Mouse (Mus musculus): Measurements from ENCODE around the gene Tmem209.

Tmem209 gene

GRCm38 (mm10) chr6:30461755-30462344 is 47.7 kb downstream of the Tmem209 start:
- CTCF ChIA-PET: no interaction called here

GRCm38 (mm10) chr6:30460750-30461446 is 48.7 kb downstream of the Tmem209 start:
- CTCF ChIA-PET: interaction anchor here (0.6 to 1.6 kb wide), 2 partner anchors 55 to 522 kb away, joined by 5 to 13 read pairs; no protein-coding TSS in a partner anchor

DNA sequence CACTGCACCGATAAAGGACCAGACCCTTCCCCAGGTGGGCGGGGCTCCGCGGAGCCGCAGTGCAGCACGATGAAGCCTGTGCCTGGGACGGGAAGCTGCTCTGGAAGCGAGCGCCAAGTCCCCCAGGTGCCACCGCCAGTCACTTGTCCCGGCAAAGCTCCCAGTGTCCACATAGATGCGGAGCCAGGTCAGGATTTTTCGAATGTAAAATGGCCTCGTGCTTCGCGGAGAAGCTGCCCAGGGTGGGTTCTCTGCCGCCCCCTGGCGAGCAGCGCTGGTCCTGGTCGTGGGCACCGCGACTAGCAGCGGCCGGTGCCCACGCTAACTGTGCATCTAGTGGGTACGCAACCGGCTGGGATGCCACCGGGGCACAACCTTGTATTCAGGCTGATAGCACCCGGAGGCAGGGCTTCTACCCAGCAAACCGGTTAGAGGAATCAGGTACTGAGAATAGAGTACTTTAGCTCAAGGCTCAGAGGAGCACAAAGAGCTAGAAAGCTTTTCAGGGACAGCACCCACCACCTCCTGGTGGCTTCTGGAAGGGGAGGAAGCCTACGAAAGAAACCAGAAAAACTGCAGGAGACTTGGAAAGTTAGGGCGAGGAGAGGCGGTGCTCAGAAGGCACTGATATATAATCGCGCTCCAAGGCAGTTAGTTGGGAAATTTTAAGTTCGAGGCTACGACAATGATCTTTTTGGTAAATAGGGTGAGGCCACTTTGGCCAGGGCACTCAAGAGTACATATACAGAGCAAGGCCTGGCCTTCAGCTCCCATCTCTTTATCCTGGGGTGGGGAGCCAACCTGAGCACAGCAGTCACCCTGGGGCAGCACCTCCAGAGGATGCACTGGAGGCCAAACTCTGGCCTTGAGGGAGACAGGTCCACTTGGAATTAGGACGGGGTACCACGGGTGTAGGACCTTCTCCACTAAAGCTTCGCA is 49.5 kb downstream of the Tmem209 start:
- CTCF ChIA-PET: interaction anchor here (0.6 to 1.6 kb wide), 2 partner anchors 54 to 134 kb away, joined by 5 to 9 read pairs; no protein-coding TSS in a partner anchor

GRCm38 (mm10) chr6:30459056-30459747 is 50.4 kb downstream of the Tmem209 start:
- CTCF ChIA-PET: no interaction called here

GRCm38 (mm10) chr6:30458626-30459025 is 51.0 kb downstream of the Tmem209 start:
- CTCF ChIA-PET: no interaction called here

GRCm38 (mm10) chr6:30456991-30457390 is 52.6 kb downstream of the Tmem209 start:
- CTCF ChIA-PET: no interaction called here

- CTCF ChIA-PET: no interaction called here
Observed at GRCm38 (mm10) chr6:30439576-30439975, 70.0 kb downstream of the Tmem209 start.

DNA sequence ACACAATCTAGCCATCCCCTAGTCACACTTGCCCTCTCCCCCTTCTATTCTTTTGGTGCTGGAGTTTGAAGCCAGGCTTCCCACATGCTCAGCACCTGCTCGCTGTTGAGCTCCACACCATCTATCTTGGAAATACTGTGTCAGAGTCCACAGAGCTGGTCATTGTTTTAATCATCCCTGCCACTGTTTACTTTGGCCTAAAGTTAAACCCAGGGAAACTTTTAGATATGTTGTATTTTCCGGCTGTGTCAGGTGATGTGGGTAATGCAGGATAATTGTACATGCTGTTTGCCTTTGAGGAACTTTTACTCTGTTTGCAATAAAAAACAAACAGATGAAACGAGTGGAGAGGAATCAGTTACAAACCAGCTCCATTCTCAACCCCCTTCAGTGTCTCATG is 72.5 kb downstream of the Tmem209 start:
- CTCF ChIA-PET: no interaction called here

GRCm38 (mm10) chr6:30436476-30436875 is 73.1 kb downstream of the Tmem209 start:
- CTCF ChIA-PET: no interaction called here

DNA sequence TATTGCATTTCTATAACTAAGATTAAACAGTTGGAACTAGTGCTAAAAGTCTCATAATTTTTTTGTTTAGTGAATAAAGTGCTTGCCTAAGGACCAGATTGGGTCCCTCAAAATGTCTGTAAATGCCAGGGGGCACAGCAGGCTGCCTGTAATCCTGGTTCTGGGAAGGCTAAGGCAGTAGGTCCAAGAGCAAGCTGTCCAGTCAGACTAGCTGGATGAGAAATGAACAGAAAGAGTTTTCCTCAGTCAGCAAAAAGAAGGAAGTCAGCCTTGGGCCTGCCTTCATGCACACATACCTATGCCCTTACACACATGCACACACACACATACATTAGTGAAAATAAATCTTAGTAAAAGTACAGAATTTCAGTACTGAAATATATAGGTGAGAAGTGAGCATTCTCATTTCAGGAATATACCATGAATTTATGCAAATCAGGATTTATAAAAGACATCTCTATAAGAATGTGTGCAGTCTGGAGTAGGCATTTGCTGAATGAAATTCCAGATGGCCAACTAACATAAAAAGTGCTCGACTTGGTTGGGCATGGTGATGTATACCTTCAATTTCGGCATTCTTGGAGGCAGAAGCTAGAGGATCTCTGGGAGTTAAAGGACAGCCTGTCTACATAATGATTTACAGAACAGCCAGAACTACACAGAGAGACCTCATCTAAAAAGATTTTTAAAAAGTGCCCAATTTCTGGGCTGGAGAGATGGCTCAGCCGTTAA is 77.0 kb downstream of the Tmem209 start:
- CTCF ChIA-PET: interaction anchor here (0.5 kb wide), 1 partner anchor 279 kb away, joined by 3 read pairs; no protein-coding TSS in a partner anchor
